Mouse (Mus musculus) myocyte (in vitro differentiated cells): ENCODE results near the gene Ttc41.

Experiments used
- CEBPB ChIP-seq: IDR thresholded peaks from 2 replicates; pipeline ENCODE4 v1.6.1; 2011; ENCODE audit warnings: mild to moderate bottlenecking, moderate library complexity; ENCODE audit not compliant: poor library complexity, insufficient read depth, severe bottlenecking
- E2F4 ChIP-seq: IDR thresholded peaks from one replicate; pipeline ENCODE4 v1.6.1; 2011; ENCODE audit warnings: mild to moderate bottlenecking, control low read depth, moderate library complexity; ENCODE audit not compliant: insufficient read depth
- MAX ChIP-seq: IDR thresholded peaks from one replicate; pipeline ENCODE4 v1.6.1; 2011; ENCODE audit warnings: low read depth, mild to moderate bottlenecking, control low read depth
- MYOD1 ChIP-seq, 3 experiments: IDR thresholded peaks; one replicate each; pipeline ENCODE4 v1.6.1; 2011; ENCODE audit warnings: control low read depth in 2 of 3, low read depth in 2 of 3, mild to moderate bottlenecking in 2 of 3, moderate library complexity in 1 of 3; ENCODE audit not compliant: insufficient read length in 2 of 3, control insufficient read depth in 1 of 3
- MYOG ChIP-seq, 3 experiments: IDR thresholded peaks; one replicate each; pipeline ENCODE4 v1.6.1; 2011; ENCODE audit warnings: control low read depth in 2 of 3, low read depth in 2 of 3, mild to moderate bottlenecking in 2 of 3; ENCODE audit not compliant: insufficient read length in 2 of 3, control insufficient read depth in 1 of 3, insufficient read depth in 1 of 3
- POLR2A ChIP-seq: IDR thresholded peaks from one replicate; pipeline ENCODE4 v1.6.1; 2011; ENCODE audit warnings: low read depth, mild to moderate bottlenecking, control low read depth, moderate library complexity; ENCODE audit not compliant: insufficient read length
- POLR2AphosphoS2 ChIP-seq: IDR thresholded peaks from one replicate; pipeline ENCODE4 v1.6.1; 2011; ENCODE audit warnings: low read depth, control low read depth; ENCODE audit not compliant: insufficient read length
- REST ChIP-seq: IDR thresholded peaks from one replicate; pipeline ENCODE4 v1.6.1; 2011; ENCODE audit warnings: mild to moderate bottlenecking, control low read depth, moderate library complexity; ENCODE audit not compliant: insufficient read depth, insufficient read length
- SRF ChIP-seq: IDR thresholded peaks from one replicate; pipeline ENCODE4 v1.6.1; 2011; ENCODE audit warnings: low read depth; ENCODE audit not compliant: control insufficient read depth, insufficient read length
- TCF12 ChIP-seq: IDR thresholded peaks from one replicate; pipeline ENCODE4 v1.6.1; 2011; ENCODE audit warnings: mild to moderate bottlenecking, control low read depth; ENCODE audit not compliant: poor library complexity, insufficient read depth, severe bottlenecking
- TCF3 ChIP-seq: IDR thresholded peaks from one replicate; pipeline ENCODE4 v1.6.1; 2011; ENCODE audit warnings: low read depth, control low read depth; ENCODE audit not compliant: insufficient read length
- USF1 ChIP-seq: IDR thresholded peaks from one replicate; pipeline ENCODE4 v1.6.1; 2011; ENCODE audit warnings: low read depth, mild to moderate bottlenecking, control low read depth, moderate library complexity

GRCm38 (mm10) chr10:86825871-86826522 is 120.4 kb downstream of the Ttc41 start:
- TF ChIP-seq USF1: no peak
- no peak for TF ChIP-seq TCF3
- no peak for TF ChIP-seq E2F4
- TF ChIP-seq SRF: no peak
- TF ChIP-seq POLR2A: no peak
- no peak for TF ChIP-seq MYOG (IDR thresholded peaks at IDR 0.05; ENCODE audit: control insufficient read depth in 1 of 3, insufficient read depth in 1 of 3, insufficient read length in 2 of 3, low read depth in 2 of 3)
- TF ChIP-seq TCF12: no peak
- no peak for TF ChIP-seq MAX
- TF ChIP-seq POLR2AphosphoS2: no peak
- TF ChIP-seq REST: no peak
- peak in 1 of 3 experiments; percentile 14 for TF ChIP-seq MYOD1 (IDR thresholded peaks at IDR 0.05; ENCODE audit: control insufficient read depth in 1 of 3, insufficient read length in 2 of 3, low read depth in 2 of 3)
- TF ChIP-seq CEBPB: no peak
